Mouse (Mus musculus) embryonic fibroblast, embryonic 13.5 days (primary cell): ENCODE results near the gene Gid8. TPM values are rescaled to one million over a fixed set of nuclear protein-coding genes. Genes with fewer than 3 reads are reported as not detected.

ENCODE experiments used
- H3K27ac ChIP-seq: 2 replicates; pipeline ENCODE4 v1.5.1; 2012; ENCODE audit warnings: low read length, control low read depth, inconsistent platforms; ENCODE audit not compliant: insufficient read depth
- H3K4me1 ChIP-seq: 2 replicates; pipeline ENCODE4 v1.6.1; 2011; ENCODE audit warnings: low read length; ENCODE audit not compliant: control insufficient read depth, insufficient read depth
- H3K4me3 ChIP-seq: 2 replicates; pipeline ENCODE4 v1.5.1; 2011; ENCODE audit warnings: mild to moderate bottlenecking, control low read depth, low read length; ENCODE audit not compliant: insufficient read depth
- CTCF ChIP-seq: IDR thresholded peaks from 2 replicates; pipeline ENCODE4 v1.5.1; 2011; ENCODE audit warnings: mild to moderate bottlenecking, control low read depth, low read length, moderate library complexity, borderline replicate concordance; ENCODE audit not compliant: insufficient read depth
- POLR2A ChIP-seq: IDR thresholded peaks from 2 replicates; pipeline ENCODE4 v1.6.1; 2011; ENCODE audit warnings: low read depth, mild to moderate bottlenecking, control low read depth, low read length, moderate library complexity
- polyA plus RNA-seq: library from polyadenylated mRNA; stranded (reverse); fragments of >200 nt; gene quantifications from 2 replicates; pipeline ENCODE4 v1.2.4, GENCODE M21; 2011; ENCODE audit warnings: low read depth; ENCODE audit not compliant: missing spikeins, insufficient read length

Gid8 gene
- polyA plus RNA-seq, 1 experiment: 71.8 TPM

DNA sequence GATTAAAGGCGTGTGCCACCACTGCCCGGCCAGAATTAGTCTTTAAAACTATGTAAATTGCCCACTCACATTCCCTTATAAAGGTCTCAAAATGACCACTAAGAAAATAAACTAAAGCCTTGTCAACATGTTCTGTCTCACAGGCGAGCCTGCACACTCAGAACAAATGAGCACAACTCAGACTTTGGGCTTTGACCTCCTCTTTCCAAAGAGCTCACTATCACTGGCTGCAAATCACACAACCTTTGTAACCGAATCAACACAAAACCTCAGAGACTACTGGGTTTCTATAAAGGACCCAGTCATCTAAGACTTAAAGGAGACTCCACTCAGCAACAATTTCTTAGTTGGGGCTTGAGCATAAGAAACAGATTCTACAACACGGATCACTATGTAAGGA is 9.5 kb upstream of the Gid8 start:
- Histone ChIP-seq H3K4me3 (peak overlapping the region; percentile 66), H3K27ac (no peak overlapping the region), H3K4me1 (peaks cover 5% of the 10 kb centered on the region)
- TF ChIP-seq POLR2A (no peak), CTCF (no peak)

DNA sequence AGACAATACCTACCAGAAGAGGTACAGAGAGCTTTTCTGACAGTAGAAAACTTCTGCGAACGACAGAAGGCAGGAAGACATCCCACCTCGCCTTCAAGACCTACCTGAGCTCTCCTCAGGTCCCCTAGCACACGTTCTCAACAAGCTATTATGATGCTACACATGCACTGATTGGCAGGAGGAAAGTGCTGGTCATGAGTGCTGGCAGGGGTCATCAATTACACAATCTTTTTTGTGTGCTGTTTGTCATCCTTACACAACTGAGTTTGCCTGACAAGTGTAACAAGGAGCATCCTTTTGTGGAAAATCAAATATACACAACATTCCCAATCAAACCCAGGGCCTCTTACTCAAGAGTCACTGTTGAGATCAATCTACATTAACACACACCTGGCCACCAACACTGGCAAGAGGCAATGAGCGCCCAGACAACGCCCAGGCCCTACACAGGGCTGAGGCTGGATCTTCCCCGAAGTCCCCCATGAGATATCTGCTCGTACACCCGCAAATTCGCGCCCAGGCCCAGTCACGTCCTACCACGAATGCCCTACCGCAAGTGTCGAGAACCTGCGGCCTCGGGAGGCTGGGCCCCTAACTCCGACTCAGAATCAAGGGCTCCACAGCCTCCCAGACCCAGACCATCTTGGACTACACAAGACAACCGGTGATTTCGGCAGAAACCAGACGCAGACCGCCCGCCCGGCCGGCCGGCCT is 8.7 kb upstream of the Gid8 start:
- TF ChIP-seq POLR2A (no peak), CTCF (no peak)
- Histone ChIP-seq H3K27ac (peak overlapping the region; percentile 90), H3K4me1 (peaks cover 2% of the 10 kb centered on the region; the same call in 1 of the 2 replicates), H3K4me3 (peak overlapping the region; percentile 66)

GRCm38 (mm10) chr2:180701767-180702621 is 7.9 kb upstream of the Gid8 start:
- no peak for TF ChIP-seq CTCF
- peak; percentile 57; the same call in 1 of the 2 replicates for TF ChIP-seq POLR2A
- Histone ChIP-seq H3K27ac (peak overlapping the region; percentile 90), H3K4me3 (peak overlapping the region; percentile 66), H3K4me1 (no peaks in the 10 kb centered on the region; the same call in 1 of the 2 replicates)

GRCm38 (mm10) chr2:180702701-180703149 is 7.2 kb upstream of the Gid8 start:
- Histone ChIP-seq H3K27ac (peak overlapping the region; percentile 90), H3K4me1 (no peaks in the 10 kb centered on the region; the same call in 1 of the 2 replicates)

GRCm38 (mm10) chr2:180703175-180703574 is 6.7 kb upstream of the Gid8 start:
- Histone ChIP-seq H3K4me3 (no peak overlapping the region), H3K4me1 (no peaks in the 10 kb centered on the region; the same call in 1 of the 2 replicates)
- TF ChIP-seq CTCF (no peak), POLR2A (no peak)

More at GRCm38 (mm10) chr2:180702701-180703149, 7.2 kb upstream of the Gid8 start:
- TF ChIP-seq CTCF (no peak), POLR2A (no peak)
- H3K4me3 ChIP-seq: peak overlapping the region; percentile 66

DNA sequence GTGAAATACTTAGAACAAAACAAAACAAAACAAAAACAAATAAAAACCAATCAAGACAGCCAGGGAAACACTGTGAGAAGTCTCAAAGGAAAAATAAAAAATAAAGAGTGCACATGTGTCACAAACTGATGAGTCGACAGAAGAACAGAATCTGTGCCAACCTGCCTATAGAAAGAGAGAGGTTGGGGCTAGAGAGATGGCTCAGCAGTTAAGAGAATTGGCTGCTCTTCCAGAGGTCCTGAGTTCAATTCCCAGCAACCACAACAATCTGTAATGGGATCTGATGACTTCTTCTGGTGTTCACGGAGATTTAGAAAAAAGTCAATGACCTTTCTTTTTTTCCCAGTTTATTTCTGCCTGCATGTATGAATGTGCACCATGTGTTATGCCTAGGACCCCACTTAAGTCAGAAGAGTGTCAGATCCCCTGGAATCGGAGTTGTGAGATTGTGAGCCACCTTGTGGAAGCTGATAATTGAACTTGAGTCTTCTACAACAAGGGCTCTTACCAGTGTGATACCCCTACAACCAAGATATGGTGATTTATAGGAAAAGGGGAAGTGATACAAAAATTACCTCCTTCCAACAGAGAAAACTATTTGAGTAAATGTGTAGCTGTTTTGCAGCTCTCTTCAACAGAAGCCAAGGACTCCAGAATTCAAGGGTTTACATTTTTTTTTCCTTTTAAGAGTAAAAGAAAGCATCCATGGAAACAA is 6.1 kb upstream of the Gid8 start:
- no peak overlapping the region for H3K27ac ChIP-seq
- H3K4me1 ChIP-seq: peaks cover 4% of the 10 kb centered on the region; the same call in 1 of the 2 replicates
- no peak overlapping the region for H3K4me3 ChIP-seq
- TF ChIP-seq CTCF (no peak), POLR2A (no peak)

More at GRCm38 (mm10) chr2:180703175-180703574, 6.7 kb upstream of the Gid8 start:
- no peak overlapping the region for H3K27ac ChIP-seq

DNA sequence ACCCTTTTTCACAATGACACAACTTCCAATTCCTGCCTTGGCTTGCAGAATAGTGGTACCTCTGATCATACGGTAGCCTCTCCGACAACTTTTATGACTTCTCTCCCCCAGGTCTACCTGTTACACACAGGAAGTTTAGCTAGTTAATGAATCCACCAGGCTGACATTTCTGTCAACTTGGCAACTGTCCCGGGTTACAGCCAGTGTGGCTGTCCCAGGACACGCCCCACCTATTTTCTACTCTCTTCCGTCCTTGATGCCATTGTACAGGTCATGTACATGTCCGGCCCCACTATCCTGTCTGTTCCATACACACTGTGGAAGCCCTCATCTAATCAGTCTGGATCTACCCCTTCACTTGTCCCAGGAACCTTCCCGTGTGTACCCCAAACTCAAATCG is 5.3 kb upstream of the Gid8 start:
- TF ChIP-seq CTCF (no peak), POLR2A (no peak)
- no peak overlapping the region for H3K27ac ChIP-seq
- no peak overlapping the region for H3K4me3 ChIP-seq
- peaks cover 4% of the 10 kb centered on the region; the same call in 1 of the 2 replicates for H3K4me1 ChIP-seq

DNA sequence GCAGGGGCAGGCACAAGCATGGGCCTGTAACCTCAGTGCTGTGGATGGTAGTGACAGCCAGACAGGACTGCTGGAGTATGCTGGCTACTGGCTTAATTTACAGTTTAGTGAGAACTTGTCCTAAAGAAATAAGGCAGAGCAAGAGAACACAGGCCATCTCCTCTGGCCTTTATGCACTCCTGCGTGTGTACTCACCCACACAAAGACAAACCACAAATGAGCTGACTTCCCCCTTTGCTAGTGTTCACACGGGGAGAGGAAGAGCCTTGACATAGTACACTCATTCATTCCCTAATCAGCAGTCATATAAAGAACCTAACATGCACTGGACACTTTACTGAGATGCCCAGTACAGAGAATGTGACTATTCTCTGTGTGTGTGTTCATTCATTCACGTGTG is 4.9 kb upstream of the Gid8 start:
- H3K27ac ChIP-seq: no peak overlapping the region
- TF ChIP-seq POLR2A: no peak
- TF ChIP-seq CTCF: no peak
- H3K4me1 ChIP-seq: peaks cover 4% of the 10 kb centered on the region; the same call in 1 of the 2 replicates
- no peak overlapping the region for H3K4me3 ChIP-seq

DNA sequence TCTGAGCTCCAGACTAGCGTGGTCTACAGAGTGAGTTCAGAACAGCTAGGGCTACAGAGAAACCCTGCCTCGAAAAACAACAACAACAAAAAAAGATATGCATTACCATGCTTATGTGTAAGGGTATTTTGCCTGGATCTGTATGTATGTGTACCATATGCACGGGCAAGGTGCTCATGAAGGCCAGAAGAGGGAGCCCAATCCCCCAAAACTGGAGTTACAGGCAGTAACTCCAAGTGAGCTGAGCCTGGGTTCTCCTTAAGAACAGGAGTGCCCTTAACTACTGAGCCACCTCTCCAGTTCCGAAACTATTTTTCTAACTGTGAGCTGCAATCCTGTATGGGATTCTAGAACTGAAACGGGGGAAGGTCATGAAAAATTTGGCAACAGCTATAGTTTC is 3.9 kb upstream of the Gid8 start:
- H3K27ac ChIP-seq: no peak overlapping the region
- TF ChIP-seq POLR2A (no peak), CTCF (no peak)
- peaks cover 4% of the 10 kb centered on the region; the same call in 1 of the 2 replicates for H3K4me1 ChIP-seq
- no peak overlapping the region for H3K4me3 ChIP-seq
